Mouse (Mus musculus) neutrophil, adult 5-6 weeks (primary cell): Measurements from ENCODE around the gene Polr3b. TPM values are rescaled to one million over a fixed set of nuclear protein-coding genes. Genes with fewer than 3 reads are reported as not detected.

Experiments
- ATAC-seq: fragments of 151-379, 151-347 bp; 2 replicates; pipeline ENCODE4 v1.8.0; 2017; ENCODE audit warnings: mild to moderate bottlenecking, moderate TSS enrichment; ENCODE audit not compliant: insufficient number of reproducible peaks, poor library complexity, low FRiP score, severe bottlenecking; ENCODE audit errors: extremely low read depth
- total RNA-seq: library from RNA; stranded (forward); fragments of 200-1000 nt; gene quantifications from 2 replicates; pipeline ENCODE4 v1.2.3, GENCODE M21; 2017

Gene Polr3b
- total RNA-seq, 1 experiment from 2014 or later: 46.3 TPM

- ATAC-seq: no peak
Measured at GRCm38 (mm10) chr10:84700236-84700987, 78.3 kb downstream of the Polr3b start.

GRCm38 (mm10) chr10:84701110-84701509, 79.0 kb downstream of the Polr3b start:
- ATAC-seq: no peak

GRCm38 (mm10) chr10:84702115-84702514, 80.0 kb downstream of the Polr3b start:
- ATAC-seq: no peak

- no peak for ATAC-seq
Measured at GRCm38 (mm10) chr10:84704594-84704993, 82.5 kb downstream of the Polr3b start.

GRCm38 (mm10) chr10:84705234-84705633, 83.1 kb downstream of the Polr3b start:
- ATAC-seq: no peak

GRCm38 (mm10) chr10:84706543-84706942, 84.5 kb downstream of the Polr3b start:
- no peak for ATAC-seq

- ATAC-seq: no peak
Measured at GRCm38 (mm10) chr10:84707226-84707625, 85.1 kb downstream of the Polr3b start.

GRCm38 (mm10) chr10:84707752-84708530, 85.8 kb downstream of the Polr3b start:
- no peak for ATAC-seq

GRCm38 (mm10) chr10:84710192-84710591, 88.1 kb downstream of the Polr3b start:
- ATAC-seq: no peak

- ATAC-seq: no peak
Measured at GRCm38 (mm10) chr10:84710827-84711226, 88.7 kb downstream of the Polr3b start.

GRCm38 (mm10) chr10:84711479-84711878, 89.4 kb downstream of the Polr3b start:
- no peak for ATAC-seq

- ATAC-seq: no peak
Measured at GRCm38 (mm10) chr10:84711940-84712339, 89.8 kb downstream of the Polr3b start.

GRCm38 (mm10) chr10:84712532-84712931, 90.4 kb downstream of the Polr3b start:
- no peak for ATAC-seq

- ATAC-seq: no peak
Measured at GRCm38 (mm10) chr10:84713043-84713442, 91.0 kb downstream of the Polr3b start.

- no peak for ATAC-seq
Measured at GRCm38 (mm10) chr10:84715639-84716038, 93.5 kb downstream of the Polr3b start.

- ATAC-seq: no peak
Measured at GRCm38 (mm10) chr10:84716581-84716980, 94.5 kb downstream of the Polr3b start.

GRCm38 (mm10) chr10:84722711-84723110, 100.6 kb downstream of the Polr3b start:
- ATAC-seq: no peak

GRCm38 (mm10) chr10:84727005-84727404, 104.9 kb downstream of the Polr3b start:
- no peak for ATAC-seq

- no peak for ATAC-seq
Measured at GRCm38 (mm10) chr10:84727760-84728159, 105.7 kb downstream of the Polr3b start.

GRCm38 (mm10) chr10:84730078-84730477, 108.0 kb downstream of the Polr3b start:
- ATAC-seq: no peak
